Mouse (Mus musculus) heart, embryonic 11.5 days (tissue): ENCODE measurements at regions not wholly inside any gene's neighbourhood (a gene's known extent, or its start where the extent isn't known, plus 50 kb on each side); places are given as distances from the start of the nearest gene placed in this dataset.

Experiments
- ATAC-seq: fragments of 200-750 bp; cut with Nextera tagmentation; replicated peaks from 2 replicates; pipeline ENCODE4 v1.8.0; 2017; ENCODE audit warnings: moderate library complexity; ENCODE audit not compliant: insufficient number of reproducible peaks, low FRiP score, low TSS enrichment
- H3K27ac ChIP-seq: fragments of 300-500 bp; sonication (generic); 2 replicates; pipeline ENCODE4 v1.5.1; 2014; ENCODE audit warnings: mild to moderate bottlenecking, low read depth, low read length
- H3K27me3 ChIP-seq: fragments of 300-500 bp; sonication (generic); 2 replicates; pipeline ENCODE4 v1.6.1; 2014; ENCODE audit warnings: mild to moderate bottlenecking, low read length, mixed read lengths; ENCODE audit not compliant: control insufficient read depth, insufficient read depth
- H3K36me3 ChIP-seq: fragments of 300-500 bp; sonication (generic); 2 replicates; pipeline ENCODE4 v1.6.1; 2014; ENCODE audit warnings: mild to moderate bottlenecking, low read length, moderate library complexity, mixed read lengths; ENCODE audit not compliant: control insufficient read depth, insufficient read depth
- H3K4me1 ChIP-seq: fragments of 300-500 bp; sonication (generic); 2 replicates; pipeline ENCODE4 v1.6.1; 2014; ENCODE audit warnings: low read length; ENCODE audit not compliant: control insufficient read depth, insufficient read depth
- H3K4me2 ChIP-seq: fragments of 300-500 bp; sonication (generic); 2 replicates; pipeline ENCODE4 v1.6.1; 2014; ENCODE audit warnings: mild to moderate bottlenecking, moderate library complexity
- H3K4me3 ChIP-seq: fragments of 300-500 bp; sonication (generic); 2 replicates; pipeline ENCODE4 v1.5.1; 2014; ENCODE audit warnings: low read depth, low read length
- H3K9ac ChIP-seq: fragments of 300-500 bp; sonication (generic); 2 replicates; pipeline ENCODE4 v1.6.1; 2014; ENCODE audit warnings: mild to moderate bottlenecking, low read depth, low read length, moderate library complexity
- H3K9me3 ChIP-seq: fragments of 300-500 bp; sonication (generic); replicated peaks from 2 replicates; pipeline ENCODE4 v1.6.1; 2016; ENCODE audit warnings: low read length; ENCODE audit not compliant: control insufficient read depth
- WGBS: fragments of 180-500 bp; shearing (Covaris S2); extraction: QIAGEN DNeasy Blood & Tissue Kit; methylation state at CpG from one replicate; pipeline ENCODE4 v1.1.7; 2014; ENCODE audit not compliant: insufficient replicate concordance; 5-methylcytosine and 5-hydroxymethylcytosine counted together

DNA sequence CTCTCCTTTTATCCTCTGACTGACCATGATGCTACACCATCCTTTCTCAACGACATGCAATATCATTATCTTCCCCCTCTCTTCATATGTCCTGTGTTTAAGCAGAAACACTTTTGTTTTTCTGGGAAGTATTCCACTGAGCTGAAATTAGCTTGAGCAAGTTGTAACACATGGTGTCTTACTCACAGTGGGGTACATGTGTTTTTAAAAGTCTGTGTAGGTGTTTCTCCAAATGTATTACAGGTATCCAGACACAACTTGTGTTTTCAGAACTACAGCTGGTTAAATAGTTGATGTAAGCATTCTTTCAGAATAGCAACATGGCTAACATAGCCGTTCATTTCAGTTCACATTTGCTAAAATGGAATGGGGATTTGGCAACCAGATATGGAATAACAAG, 172.8 kb upstream of the Gm10295 start:
- no peak overlapping the region for H3K4me3 ChIP-seq
- no peak overlapping the region for H3K9ac ChIP-seq
- H3K9me3 ChIP-seq, result no peaks in the 10 kb centered on the region
- H3K36me3 ChIP-seq, result no peaks in the 10 kb centered on the region
- no peak overlapping the region for H3K4me2 ChIP-seq
- no peak overlapping the region for H3K27ac ChIP-seq
- no peaks in the 10 kb centered on the region for H3K4me1 ChIP-seq
- H3K27me3 ChIP-seq, result no peaks in the 10 kb centered on the region
- no peak for ATAC-seq
- 64% methylated on average over 2 of the region's 2 CpGs for whole genome bisulfite sequencing

DNA sequence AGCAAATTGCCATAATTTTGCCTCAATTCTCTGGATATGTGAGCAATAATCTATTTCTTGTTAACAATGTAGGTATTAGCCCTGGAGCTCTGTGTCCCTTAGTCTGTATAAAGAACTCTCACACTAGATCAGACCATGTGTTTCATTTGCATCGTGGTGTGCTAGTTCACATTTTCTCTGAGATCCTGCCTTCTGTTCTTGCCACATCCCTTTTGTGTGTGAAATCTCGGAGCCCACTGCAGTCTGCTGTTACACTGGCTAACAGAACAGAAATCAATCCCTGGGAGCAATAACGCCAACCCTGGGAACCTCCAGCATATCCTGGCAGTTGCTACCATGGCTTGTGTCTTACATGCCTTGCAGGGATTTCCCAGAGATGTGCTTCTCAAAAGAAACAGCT, 156.1 kb upstream of the Gm10295 start:
- ATAC-seq, result no peak
- Histone ChIP-seq H3K4me1 (no peaks in the 10 kb centered on the region), H3K4me3 (no peak overlapping the region), H3K27ac (no peak overlapping the region), H3K4me2 (no peak overlapping the region), H3K9me3 (no peaks in the 10 kb centered on the region), H3K9ac (no peak overlapping the region), H3K36me3 (no peaks in the 10 kb centered on the region), H3K27me3 (no peaks in the 10 kb centered on the region)
- 78% methylated on average over 3 of the region's 3 CpGs for WGBS

DNA sequence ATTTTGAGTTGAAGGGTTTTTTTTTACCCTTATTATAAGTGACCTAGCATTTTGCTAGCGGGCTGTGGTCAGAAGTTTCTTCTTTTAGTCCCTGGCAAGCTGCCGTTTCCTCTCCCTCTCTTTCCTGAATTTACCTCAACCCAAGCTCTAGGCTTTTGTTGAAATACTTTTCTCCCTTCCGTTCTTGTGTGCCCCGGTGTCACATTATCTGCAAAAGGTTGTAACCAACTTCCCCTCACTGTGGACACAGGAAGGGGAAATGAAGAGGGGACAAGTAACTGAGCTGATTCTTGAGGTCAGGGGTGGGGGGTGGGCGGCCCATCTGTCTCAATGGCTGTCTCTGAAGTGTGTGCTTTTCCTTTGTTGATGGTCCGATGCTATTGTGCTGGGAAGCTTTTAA, 149.4 kb upstream of the Gm10295 start:
- no peak overlapping the region for H3K4me3 ChIP-seq
- H3K36me3 ChIP-seq, result no peaks in the 10 kb centered on the region
- H3K9ac ChIP-seq, result no peak overlapping the region
- no peaks in the 10 kb centered on the region for H3K4me1 ChIP-seq
- no peak for ATAC-seq
- WGBS, result 51% methylated on average over 6 of the region's 6 CpGs
- no peak overlapping the region for H3K27ac ChIP-seq
- no peaks in the 10 kb centered on the region for H3K9me3 ChIP-seq
- H3K4me2 ChIP-seq, result no peak overlapping the region
- no peaks in the 10 kb centered on the region for H3K27me3 ChIP-seq

DNA sequence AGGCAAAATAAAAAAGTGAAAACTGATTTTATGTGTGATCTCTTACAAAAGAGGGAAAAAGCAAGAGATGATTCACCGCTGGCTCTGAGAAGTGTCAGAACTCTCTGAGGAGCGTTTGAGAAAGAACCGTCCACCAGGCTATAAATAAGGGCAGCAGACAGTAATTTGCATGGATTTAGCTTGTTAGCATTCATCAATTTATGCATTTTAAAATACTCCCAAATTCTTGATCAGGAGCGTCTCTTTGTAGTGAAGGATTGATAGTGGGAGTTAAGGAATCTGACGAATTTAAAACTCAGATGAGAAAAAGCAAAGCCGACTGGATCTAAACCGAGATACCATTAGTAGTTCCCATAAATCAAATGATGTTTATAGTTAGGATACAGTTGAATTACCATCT, 146.8 kb upstream of the Gm10295 start:
- no peaks in the 10 kb centered on the region for H3K36me3 ChIP-seq
- H3K9me3 ChIP-seq, result no peaks in the 10 kb centered on the region
- H3K4me1 ChIP-seq, result no peaks in the 10 kb centered on the region
- ATAC-seq, result no peak
- H3K9ac ChIP-seq, result no peak overlapping the region
- H3K27ac ChIP-seq, result no peak overlapping the region
- no peak overlapping the region for H3K4me3 ChIP-seq
- no peak overlapping the region for H3K4me2 ChIP-seq
- 71% methylated on average over 7 of the region's 7 CpGs for WGBS
- no peaks in the 10 kb centered on the region for H3K27me3 ChIP-seq

DNA sequence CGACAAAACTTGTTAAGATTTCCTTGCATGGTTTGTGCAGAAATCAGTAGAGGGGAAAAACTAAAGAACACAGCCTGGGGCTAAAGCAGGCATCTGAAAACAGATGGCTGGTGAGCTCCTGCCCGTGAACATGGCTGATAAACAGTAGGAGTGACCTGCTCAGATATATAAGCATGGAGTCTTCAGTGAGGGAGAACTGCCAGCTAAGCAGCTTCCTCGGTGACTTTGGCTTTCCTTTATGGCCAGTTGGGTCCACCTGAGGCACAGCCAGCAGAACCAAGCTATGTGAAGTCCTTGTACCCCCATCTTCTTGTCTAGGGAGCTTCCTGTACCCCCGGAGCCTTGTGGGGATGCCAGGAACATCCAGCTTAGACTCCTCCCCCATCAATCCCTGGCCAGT, 139.8 kb upstream of the Gm10295 start:
- no peaks in the 10 kb centered on the region for H3K36me3 ChIP-seq
- no peaks in the 10 kb centered on the region for H3K4me1 ChIP-seq
- no peak overlapping the region for H3K27ac ChIP-seq
- no peak for ATAC-seq
- no peak overlapping the region for H3K4me3 ChIP-seq
- no peaks in the 10 kb centered on the region for H3K9me3 ChIP-seq
- WGBS, result 59% methylated on average over 4 of the region's 4 CpGs
- no peak overlapping the region for H3K9ac ChIP-seq
- no peaks in the 10 kb centered on the region for H3K27me3 ChIP-seq
- no peak overlapping the region for H3K4me2 ChIP-seq

DNA sequence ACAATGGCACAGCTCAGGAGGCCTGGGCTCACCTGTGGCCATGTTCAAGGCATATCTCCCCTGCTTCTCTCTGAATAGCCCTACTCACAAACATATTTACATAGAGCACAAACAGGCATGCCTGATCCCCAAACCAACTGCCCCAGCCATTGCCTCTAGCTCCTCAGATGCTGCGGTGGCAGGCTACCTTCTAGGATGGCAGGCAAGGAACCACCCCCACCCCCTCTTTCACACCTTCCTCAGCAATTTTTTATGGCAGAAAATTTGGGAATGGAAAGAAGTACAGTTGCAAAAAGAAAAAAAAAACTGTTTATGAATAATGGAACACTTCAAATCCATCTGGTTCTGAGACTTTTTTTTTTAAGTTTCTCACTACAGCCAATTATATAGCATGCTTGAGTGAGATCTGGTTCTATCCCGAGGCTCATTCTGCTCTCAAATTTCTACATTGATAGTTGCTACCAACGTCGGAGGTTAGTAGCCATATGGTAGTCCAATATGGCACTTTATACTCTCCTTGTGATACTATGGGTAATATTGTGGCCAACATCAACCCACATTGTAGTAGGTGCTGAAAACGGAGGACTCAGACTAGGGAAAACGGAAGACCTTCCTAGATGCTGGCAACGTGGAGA, 136.8 kb upstream of the Gm10295 start:
- no peaks in the 10 kb centered on the region for H3K4me1 ChIP-seq
- no peak overlapping the region for H3K4me2 ChIP-seq
- ATAC-seq, result no peak
- WGBS, result 83% methylated on average over 7 of the region's 7 CpGs
- no peaks in the 10 kb centered on the region for H3K9me3 ChIP-seq
- no peaks in the 10 kb centered on the region for H3K36me3 ChIP-seq
- H3K9ac ChIP-seq, result no peak overlapping the region
- H3K27me3 ChIP-seq, result no peaks in the 10 kb centered on the region
- no peak overlapping the region for H3K27ac ChIP-seq
- no peak overlapping the region for H3K4me3 ChIP-seq

DNA sequence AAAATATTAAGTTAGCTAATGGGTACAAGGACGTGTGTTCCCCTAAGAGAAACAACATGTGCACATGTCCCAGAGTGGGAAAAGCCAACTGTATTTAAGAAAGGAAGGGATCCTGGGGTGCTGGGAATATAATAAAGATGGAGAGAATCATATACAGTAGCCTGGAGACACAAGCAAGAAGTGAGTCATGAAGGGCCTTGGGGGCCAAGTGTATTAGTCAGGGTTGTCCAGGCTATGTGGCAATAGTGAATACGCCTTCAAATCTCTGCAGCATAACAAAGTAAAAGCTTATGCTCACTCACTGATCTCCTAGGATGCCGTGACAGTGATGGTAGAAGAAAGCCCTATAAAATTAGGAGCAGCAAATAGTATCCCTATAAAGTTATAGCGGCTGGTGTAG, 124.1 kb upstream of the Gm10295 start:
- Histone ChIP-seq H3K9me3 (no peaks in the 10 kb centered on the region), H3K4me1 (peaks cover 16% of the 10 kb centered on the region), H3K27me3 (no peaks in the 10 kb centered on the region), H3K27ac (no peak overlapping the region), H3K4me2 (no peak overlapping the region), H3K36me3 (no peaks in the 10 kb centered on the region), H3K9ac (no peak overlapping the region), H3K4me3 (no peak overlapping the region)
- WGBS, result 75% methylated on average over 4 of the region's 4 CpGs
- ATAC-seq, result no peak

DNA sequence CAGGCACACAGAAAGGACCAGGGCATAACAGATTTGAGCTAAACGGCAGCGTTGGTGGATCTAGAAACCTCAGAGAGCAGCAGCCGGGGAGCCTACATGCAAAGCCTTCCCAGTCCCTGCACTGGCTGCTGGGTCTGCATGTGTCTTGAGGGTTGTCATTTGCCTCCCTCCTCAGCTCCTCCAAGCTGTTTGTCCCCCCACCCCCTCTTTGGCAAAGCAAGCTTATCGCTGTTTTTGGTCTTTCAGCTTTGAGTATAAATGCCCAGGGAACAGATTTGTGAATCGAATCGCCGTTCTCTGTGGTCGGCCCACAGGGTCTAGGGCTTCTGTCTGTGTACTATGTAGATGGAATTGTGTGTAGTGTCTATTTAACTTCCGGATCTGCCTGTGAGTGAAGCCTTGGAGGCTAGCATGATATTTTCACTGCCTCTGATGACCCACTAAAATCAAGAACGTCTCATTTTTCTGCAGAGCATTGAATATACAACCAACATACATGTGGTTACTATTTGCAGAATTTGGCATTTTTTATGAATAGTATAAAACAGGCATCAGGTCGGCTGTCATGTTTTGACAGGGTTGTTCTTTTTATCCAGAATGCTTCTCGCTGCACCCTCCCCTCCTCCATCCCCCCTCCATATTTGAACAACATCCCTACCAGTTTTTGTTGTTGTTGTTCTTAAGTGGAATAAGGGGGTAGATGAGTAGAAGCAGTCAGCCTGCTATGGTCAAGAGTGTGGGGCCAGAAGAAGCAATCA, 121.3 kb upstream of the Gm10295 start:
- no peak overlapping the region; the same call in 1 of the 2 replicates for H3K9ac ChIP-seq
- H3K4me3 ChIP-seq, result no peak overlapping the region
- no peaks in the 10 kb centered on the region for H3K9me3 ChIP-seq
- no peaks in the 10 kb centered on the region for H3K36me3 ChIP-seq
- peak overlapping the region; percentile 59; the same call in 1 of the 2 replicates for H3K27ac ChIP-seq
- peak overlapping the region; percentile 53 for H3K4me2 ChIP-seq
- no peaks in the 10 kb centered on the region for H3K27me3 ChIP-seq
- ATAC-seq, result no peak
- 59% methylated on average over 12 of the region's 12 CpGs for WGBS
- peaks cover 16% of the 10 kb centered on the region for H3K4me1 ChIP-seq
